Mouse (Mus musculus): ENCODE results near the gene Prss43. TPM values are rescaled to one million over a fixed set of nuclear protein-coding genes. Genes with fewer than 3 reads are reported as not detected.

Prss43 gene
- polyA plus RNA-seq, 1 experiment from 2014 or later: not detected

DNA sequence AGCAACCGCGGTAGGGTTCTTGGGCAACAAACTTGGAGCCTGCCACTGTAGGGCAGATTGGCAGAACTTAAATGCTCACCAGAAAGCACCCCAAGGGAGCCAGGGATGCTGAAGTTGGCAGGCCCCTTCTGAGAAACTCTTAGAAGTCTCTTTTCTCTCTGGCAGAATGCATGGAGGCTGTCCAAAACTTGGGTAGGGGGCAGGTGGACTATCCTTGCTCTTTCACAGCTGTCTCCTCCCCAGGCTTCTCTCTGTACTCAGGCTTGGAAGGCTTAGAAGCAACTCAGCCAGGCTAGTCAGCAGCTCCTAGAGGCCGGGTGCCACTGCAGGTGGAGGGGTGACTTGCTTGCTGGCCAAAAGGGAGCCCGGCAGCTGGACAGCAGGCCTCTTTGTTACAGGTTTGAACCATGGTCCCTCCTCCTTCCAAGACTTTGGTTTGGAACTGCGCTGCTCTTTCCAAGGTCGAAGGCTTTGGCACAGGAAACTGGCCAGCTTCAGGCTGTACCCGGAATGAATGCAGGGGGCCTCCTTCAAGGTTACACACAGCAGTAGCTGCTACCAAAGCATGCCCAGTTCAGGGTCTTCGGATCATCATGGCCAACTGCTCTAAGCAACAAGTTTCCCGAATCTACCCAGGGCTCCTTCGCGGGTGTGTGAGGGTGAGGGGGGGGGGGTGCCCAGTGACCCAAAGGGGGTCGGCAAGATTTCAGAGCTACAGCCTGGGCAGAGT is 52.9 kb downstream of the Prss43 start, which contains the start of gene Als2cl:
Gene Als2cl (plus strand): TSS at position 680 of the 730 bp plus-strand sequence.
- ATAC-seq (replicated peaks; ENCODE audit: low FRiP score, low read depth): no peak; the same call in 1 of the 2 replicates
- H3K4me1 ChIP-seq (replicated peaks; ENCODE audit: insufficient read depth, low read length): peaks cover 10% of the 10 kb centered on the region; the same call in 1 of the 2 replicates
- no peaks in the 10 kb centered on the region for H3K9me3 ChIP-seq (replicated peaks; ENCODE audit: low read length)
- peak within 1 kb of the TSS; percentile 62 for H3K4me3 ChIP-seq (replicated peaks; ENCODE audit: low read depth, low read length)
- peak within 1 kb of the TSS; percentile 58 for H3K9ac ChIP-seq (ENCODE audit: low read depth, low read length)
- peak within 1 kb of the TSS; percentile 86 for H3K27ac ChIP-seq
- 0 out of 2 replicates have a peak, but pooled peaks cover 3% of the 10 kb centered on the region for H3K36me3 ChIP-seq (ENCODE audit: insufficient read depth, low read length)
- peak within 1 kb of the TSS; percentile 88 for H3K4me2 ChIP-seq (ENCODE audit: low read length)
- 16% methylated on average over 12 of the region's 12 CpGs for WGBS
- H3K27me3 ChIP-seq (ENCODE audit: insufficient read depth, low read length): no peaks in the 10 kb centered on the region
- DNase-seq (ENCODE audit: low spot score): peak; percentile 20
- no peak for TF ChIP-seq CTCF (IDR thresholded peaks at IDR 0.05; ENCODE audit: low read depth)

DNA sequence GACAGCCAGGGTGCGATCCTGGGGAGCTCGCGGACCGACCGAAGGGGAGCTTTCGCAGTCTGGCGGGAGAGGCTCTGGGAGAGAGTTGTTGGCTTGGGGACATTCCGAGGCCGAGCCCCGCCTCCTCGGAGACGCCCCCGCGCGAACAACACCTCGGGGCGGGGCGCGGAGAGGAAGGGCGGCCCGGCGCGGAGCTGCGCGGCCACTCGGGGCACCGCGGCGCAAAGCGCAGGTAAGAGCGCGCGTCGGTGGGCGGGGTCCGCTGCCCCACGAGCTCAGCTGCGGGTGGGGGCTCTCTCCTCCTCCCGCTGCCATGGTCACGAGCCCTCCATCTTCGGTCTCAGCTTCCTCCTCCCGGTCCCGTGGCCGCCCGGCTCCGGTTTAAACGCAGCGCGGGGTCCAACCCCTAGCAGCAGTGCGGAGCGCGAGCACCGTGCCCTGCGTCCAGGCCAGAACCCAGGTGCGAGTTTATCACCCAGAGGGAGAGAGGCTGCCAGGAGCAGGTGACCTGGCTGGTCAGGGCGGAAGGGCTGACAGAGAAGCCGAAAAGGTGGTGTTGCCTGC is 53.6 kb downstream of the Prss43 start, which contains the start of gene Tmie:
Gene Tmie (minus strand): TSS at position 116 of the 564 bp plus-strand sequence.
- Histone ChIP-seq H3K4me1 (replicated peaks; ENCODE audit: insufficient read depth, low read length) (peaks cover 10% of the 10 kb centered on the region; the same call in 1 of the 2 replicates), H3K4me2 (ENCODE audit: low read length) (peak within 1 kb of the TSS; percentile 88), H3K9ac (ENCODE audit: low read depth, low read length) (peak within 1 kb of the TSS; percentile 58), H3K36me3 (ENCODE audit: insufficient read depth, low read length) (0 out of 2 replicates have a peak, but pooled peaks cover 3% of the 10 kb centered on the region), H3K27me3 (ENCODE audit: insufficient read depth, low read length) (no peaks in the 10 kb centered on the region), H3K4me3 (replicated peaks; ENCODE audit: low read depth, low read length) (peak within 1 kb of the TSS; percentile 62), H3K27ac (peak within 1 kb of the TSS; percentile 86), H3K9me3 (replicated peaks; ENCODE audit: low read length) (no peaks in the 10 kb centered on the region)
- TF ChIP-seq CTCF (IDR thresholded peaks at IDR 0.05; ENCODE audit: low read depth): no peak
- peak; percentile 73 for ATAC-seq (replicated peaks; ENCODE audit: low FRiP score, low read depth)
- peak; percentile 83 for DNase-seq (ENCODE audit: low spot score)
- WGBS: under 1% methylated on average over 49 of the region's 57 CpGs

DNA sequence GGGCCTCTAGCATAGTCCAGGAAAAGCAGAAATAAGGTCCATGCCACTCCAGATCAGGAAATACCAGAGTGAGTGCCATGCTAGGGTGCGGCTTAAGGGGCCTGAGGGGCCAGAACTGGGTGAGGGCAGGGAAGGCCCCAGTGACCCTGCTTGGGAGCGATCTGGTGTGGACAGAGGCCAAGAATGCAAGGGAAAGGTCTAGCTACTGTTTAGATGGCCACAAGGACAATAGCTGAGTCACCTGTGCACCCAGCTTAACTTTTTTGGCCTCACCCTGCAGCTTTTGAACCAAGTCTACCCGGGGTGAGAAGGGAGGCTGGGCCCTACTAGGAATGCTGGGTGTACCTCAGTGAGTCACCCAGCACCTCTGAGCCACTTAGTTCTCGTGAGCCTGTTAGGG is 54.3 kb downstream of the Prss43 start:
- peak overlapping the region; percentile 62 for H3K4me3 ChIP-seq (replicated peaks; ENCODE audit: low read depth, low read length)
- H3K4me2 ChIP-seq (ENCODE audit: low read length): peak overlapping the region; percentile 88
- peak overlapping the region; percentile 86 for H3K27ac ChIP-seq
- 61% methylated on average over 4 of the region's 4 CpGs for WGBS
- 0 out of 2 replicates have a peak, but pooled peaks cover 3% of the 10 kb centered on the region for H3K36me3 ChIP-seq (ENCODE audit: insufficient read depth, low read length)
- H3K9me3 ChIP-seq (replicated peaks; ENCODE audit: low read length): no peaks in the 10 kb centered on the region
- peak; percentile 57 for ATAC-seq (replicated peaks; ENCODE audit: low FRiP score, low read depth)
- peak; percentile 17 for DNase-seq (ENCODE audit: low spot score)
- peak overlapping the region; percentile 58; the same call in 1 of the 2 replicates for H3K9ac ChIP-seq (ENCODE audit: low read depth, low read length)
- TF ChIP-seq CTCF (IDR thresholded peaks at IDR 0.05; ENCODE audit: low read depth): no peak
- peaks cover 10% of the 10 kb centered on the region; the same call in 1 of the 2 replicates for H3K4me1 ChIP-seq (replicated peaks; ENCODE audit: insufficient read depth, low read length)
- H3K27me3 ChIP-seq (ENCODE audit: insufficient read depth, low read length): no peaks in the 10 kb centered on the region

Other genes with a start within 250 kb of the Prss43 start
- gene Nradd, start 202.2 kb upstream of the Prss43 start, polyA plus RNA-seq (2015; fragmentation: Nextera tagmentation; extraction: Ambion mirVana): 42.3 and 45.7 TPM in 2 replicates
- 2.9 and 3.9 TPM in 2 replicates for gene Nbeal2, start 172.5 kb upstream of the Prss43 start, polyA plus RNA-seq (2015; fragmentation: Nextera tagmentation; extraction: Ambion mirVana)
- 153 and 154 TPM in 2 replicates for gene Ccdc12, start 170.2 kb upstream of the Prss43 start, polyA plus RNA-seq (2015; fragmentation: Nextera tagmentation; extraction: Ambion mirVana)
- gene Myl3, start 84.8 kb upstream of the Prss43 start, polyA plus RNA-seq (2015; fragmentation: Nextera tagmentation; extraction: Ambion mirVana): 1.1 and 1.5 TPM in 2 replicates
- 179 and 192 TPM in 2 replicates for gene Pth1r, start 79.5 kb upstream of the Prss43 start, polyA plus RNA-seq (2015; fragmentation: Nextera tagmentation; extraction: Ambion mirVana)
- not detected in 2 replicates for gene Prss42, start 28.5 kb upstream of the Prss43 start, polyA plus RNA-seq (2015; fragmentation: Nextera tagmentation; extraction: Ambion mirVana)
- not detected in 2 replicates for gene Prss44, start 12.7 kb upstream of the Prss43 start, polyA plus RNA-seq (2015; fragmentation: Nextera tagmentation; extraction: Ambion mirVana)
- not detected in 2 replicates for gene Prss45, start 7.9 kb downstream of the Prss43 start, polyA plus RNA-seq (2015; fragmentation: Nextera tagmentation; extraction: Ambion mirVana)
- not detected in 2 replicates for gene Prss46, start 17.8 kb downstream of the Prss43 start, polyA plus RNA-seq (2015; fragmentation: Nextera tagmentation; extraction: Ambion mirVana)
- 0.27 and 0.33 TPM in 2 replicates for gene Prss50, start 31.3 kb downstream of the Prss43 start, polyA plus RNA-seq (2015; fragmentation: Nextera tagmentation; extraction: Ambion mirVana)
- gene Als2cl, start 53.2 kb downstream of the Prss43 start, polyA plus RNA-seq (2015; fragmentation: Nextera tagmentation; extraction: Ambion mirVana): 4.1 and 5.3 TPM in 2 replicates
- gene Tmie, start 53.4 kb downstream of the Prss43 start, polyA plus RNA-seq (2015; fragmentation: Nextera tagmentation; extraction: Ambion mirVana): 2.3 and 2.9 TPM in 2 replicates
- gene Fam240a, start 90.2 kb downstream of the Prss43 start, polyA plus RNA-seq (2015; fragmentation: Nextera tagmentation; extraction: Ambion mirVana): not detected in 2 replicates
- gene Tdgf1, start 119.5 kb downstream of the Prss43 start, polyA plus RNA-seq (2015; fragmentation: Nextera tagmentation; extraction: Ambion mirVana): not detected in 2 replicates
- gene Lrrc2, start 124.9 kb downstream of the Prss43 start, polyA plus RNA-seq (2015; fragmentation: Nextera tagmentation; extraction: Ambion mirVana): 0.33 and 0.51 TPM in 2 replicates
- 0.56 and 0.89 TPM in 2 replicates for gene Rtp3, start 163.9 kb downstream of the Prss43 start, polyA plus RNA-seq (2015; fragmentation: Nextera tagmentation; extraction: Ambion mirVana)
- 2.2 and 2.5 TPM in 2 replicates for gene Ltf, start 192.6 kb downstream of the Prss43 start, polyA plus RNA-seq (2015; fragmentation: Nextera tagmentation; extraction: Ambion mirVana)
- 2.7 and 3.5 TPM in 2 replicates for gene Ccrl2, start 230.8 kb downstream of the Prss43 start, polyA plus RNA-seq (2015; fragmentation: Nextera tagmentation; extraction: Ambion mirVana)

All from kidney, postnatal 0 days (tissue).